ENCODE assay signal across 25 mouse cellular contexts in the genomic region with DNA sequence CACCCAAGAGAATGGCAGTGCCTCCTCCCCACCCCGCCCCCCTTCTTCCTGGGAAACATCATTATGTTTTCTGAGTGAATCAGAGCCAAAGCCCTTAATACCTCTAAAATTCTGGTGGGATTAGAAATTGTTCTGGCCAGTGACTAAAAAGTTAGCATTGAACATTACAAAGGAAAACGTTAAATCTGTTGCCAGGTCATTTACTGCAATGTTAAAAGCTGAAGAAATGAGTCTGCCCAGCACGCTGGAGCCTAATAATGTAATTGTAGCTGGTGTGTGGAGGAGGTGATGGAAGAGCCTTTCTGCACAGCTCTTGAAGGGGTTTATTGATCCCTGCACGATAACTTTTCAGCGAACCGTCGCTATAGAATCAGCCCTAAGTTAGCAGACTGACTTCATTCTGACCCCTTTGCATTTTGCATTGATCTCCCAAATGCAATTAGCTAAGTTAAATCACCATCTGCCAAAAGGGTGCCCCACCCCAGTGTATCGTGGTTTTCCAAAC.
"Had no signal": no experiment of that assay in that cellular context is flagged by ENCODE, and none has a peak within 500 bp of the region (broad histone marks: within the 10 kb centered on the region; RNA-seq: fewer than 3 reads in every experiment).

No protein-coding gene starts in this region.

- ATAC-seq: hindbrain, postnatal 0 days; liver, postnatal 0 days had no signal

- H3K4me3 ChIP-seq: heart, adult 2 months; heart, embryonic 13.5 days; heart, embryonic 15.5 days; hindbrain, embryonic 13.5 days; hindbrain, embryonic 15.5 days; kidney, embryonic 15.5 days; limb, embryonic 12.5 days; liver, embryonic 13.5 days; liver, embryonic 15.5 days had no signal

- H3K4me1 ChIP-seq: hindbrain, embryonic 13.5 days; hindbrain, embryonic 15.5 days; kidney, embryonic 15.5 days; liver, embryonic 13.5 days; liver, embryonic 15.5 days had no signal

- H3K27ac ChIP-seq: heart, adult 2 months; heart, embryonic 13.5 days; heart, embryonic 15.5 days; hindbrain, embryonic 13.5 days; hindbrain, embryonic 15.5 days; hindbrain, postnatal 0 days; kidney, embryonic 15.5 days; kidney, postnatal 0 days; limb, embryonic 12.5 days; liver, embryonic 13.5 days; liver, embryonic 15.5 days had no signal

- H3K4me2 ChIP-seq: heart, embryonic 11.5 days; heart, embryonic 13.5 days; heart, embryonic 15.5 days; hindbrain, embryonic 13.5 days; hindbrain, embryonic 15.5 days; kidney, embryonic 15.5 days; limb, embryonic 12.5 days; liver, embryonic 11.5 days; liver, embryonic 13.5 days; liver, embryonic 15.5 days had no signal

- H3K9ac ChIP-seq: heart, embryonic 13.5 days; heart, embryonic 15.5 days; hindbrain, embryonic 13.5 days; hindbrain, embryonic 15.5 days; kidney, embryonic 15.5 days; limb, embryonic 12.5 days; liver, embryonic 13.5 days; liver, embryonic 15.5 days; liver, postnatal 0 days had no signal

- H3K36me3 ChIP-seq: heart, embryonic 15.5 days; hindbrain, embryonic 15.5 days; kidney, embryonic 15.5 days; liver, embryonic 13.5 days; liver, embryonic 15.5 days had no signal

- DNase-seq: gastrocnemius, postnatal 14 days; gastrocnemius, postnatal 36 days; heart, adult 2 months; heart, postnatal 14 days; heart, postnatal 36 days; kidney, adult 11 months; kidney, adult 2 months; kidney, postnatal 14 days; layer of hippocampus, adult 9-11 months; layer of hippocampus, postnatal 36 days; left cerebral cortex, postnatal 4 days; liver; liver, embryonic 13.5 days; liver, postnatal 0 days had no signal

- H3K9me3 ChIP-seq: heart, embryonic 13.5 days; heart, embryonic 15.5 days; hindbrain, embryonic 13.5 days; hindbrain, embryonic 15.5 days; kidney, embryonic 15.5 days; limb, embryonic 12.5 days; liver, embryonic 13.5 days; liver, embryonic 15.5 days had no signal

- H3K27me3 ChIP-seq: heart, embryonic 13.5 days; heart, embryonic 15.5 days; hindbrain, embryonic 13.5 days; hindbrain, embryonic 15.5 days; kidney, embryonic 15.5 days; limb, embryonic 12.5 days; liver, embryonic 13.5 days; liver, embryonic 15.5 days had no signal
